Mouse (Mus musculus) hematopoietic stem cell, adult 5-6 weeks (primary cell): ENCODE results near the gene Hist2h4. TPM values are rescaled to one million over a fixed set of nuclear protein-coding genes. Genes with fewer than 3 reads are reported as not detected.

Experiments used
- ATAC-seq, 2 experiments: fragments of 125-278 bp in 1 of 2; replicated peaks in 1 of 2; 2 replicates each; pipeline ENCODE4 v1.8.0; 2016 to 2017; ENCODE audit warnings: inconsistent platforms in 2 of 2, mild to moderate bottlenecking in 2 of 2, moderate number of reproducible peaks in 2 of 2, low read depth in 1 of 2, moderate TSS enrichment in 1 of 2; ENCODE audit not compliant: low FRiP score in 2 of 2, poor library complexity in 2 of 2, severe bottlenecking in 2 of 2, insufficient read depth in 1 of 2, low TSS enrichment in 1 of 2
- total RNA-seq: library from RNA; stranded (forward); fragments of 172-1452, 232-1000 nt; gene quantifications from 2 replicates; pipeline ENCODE4 v1.2.3, GENCODE M21; 2017

Gene Hist2h4
- total RNA-seq, 1 experiment from 2014 or later, result 44.6 TPM

DNA sequence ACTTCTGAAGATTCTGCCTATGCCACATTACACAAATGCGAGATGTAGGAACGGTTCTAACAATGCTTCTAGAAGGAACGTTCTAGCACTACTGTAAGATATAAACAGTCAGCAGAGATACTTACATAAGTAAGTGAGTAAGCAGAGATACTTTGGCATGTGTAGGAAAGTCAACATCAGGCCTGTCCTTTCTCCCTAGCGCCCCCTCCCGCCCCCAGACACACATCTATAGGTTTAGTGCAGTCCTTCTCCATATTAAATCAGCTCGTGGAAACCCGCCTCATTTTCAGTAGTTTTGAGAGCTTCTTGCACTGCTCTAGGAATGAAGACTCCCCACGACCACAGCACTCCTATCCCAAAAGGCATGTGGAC, 14.3 kb upstream of the Hist2h4 start:
- peak; percentile 26 to 47; a peak in 2 of 4 replicates for ATAC-seq

GRCm38 (mm10) chr3:96273591-96274465, 10.7 kb upstream of the Hist2h4 start:
- peak in 1 of 2 experiments; percentile 15; a peak in 1 of 4 replicates for ATAC-seq

GRCm38 (mm10) chr3:96269511-96270474, 6.7 kb upstream of the Hist2h4 start, which contains the start of gene Hist2h2bb:
Gene Hist2h2bb, plus strand, starts transcription at chr3:96269752.
- peak; percentile 91 to 93 for ATAC-seq

DNA sequence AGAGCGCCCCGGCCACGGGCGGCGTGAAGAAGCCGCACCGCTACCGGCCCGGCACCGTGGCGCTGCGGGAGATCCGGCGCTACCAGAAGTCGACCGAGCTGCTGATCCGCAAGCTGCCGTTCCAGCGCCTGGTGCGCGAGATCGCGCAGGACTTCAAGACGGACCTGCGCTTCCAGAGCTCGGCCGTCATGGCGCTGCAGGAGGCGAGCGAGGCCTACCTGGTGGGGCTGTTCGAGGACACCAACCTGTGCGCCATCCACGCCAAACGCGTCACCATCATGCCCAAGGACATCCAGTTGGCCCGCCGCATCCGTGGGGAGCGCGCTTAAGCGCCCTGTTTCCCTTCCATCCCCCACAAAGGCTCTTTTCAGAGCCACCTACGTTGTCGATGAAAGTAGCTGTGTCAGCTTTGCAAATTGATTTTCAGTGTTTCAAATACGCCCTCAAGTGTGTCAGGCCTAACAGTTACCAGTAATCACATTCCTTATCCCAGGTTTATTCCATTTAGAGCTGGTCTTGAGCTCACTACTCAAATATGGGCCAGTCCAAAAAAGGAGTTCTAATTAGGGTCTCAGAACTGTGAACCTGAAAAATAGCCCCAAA, 5.8 kb upstream of the Hist2h4 start:
- peak in 1 of 2 experiments; percentile 15; a peak in 1 of 4 replicates for ATAC-seq

- ATAC-seq, result peak; percentile 44 to 47; a peak in 3 of 4 replicates
These were observed 5.1 kb upstream of the Hist2h4 start, which contains the start of gene Hist2h3b for GRCm38 (mm10) chr3:96268051-96268775. Gene Hist2h3b, plus strand, starts transcription at chr3:96268654.

DNA sequence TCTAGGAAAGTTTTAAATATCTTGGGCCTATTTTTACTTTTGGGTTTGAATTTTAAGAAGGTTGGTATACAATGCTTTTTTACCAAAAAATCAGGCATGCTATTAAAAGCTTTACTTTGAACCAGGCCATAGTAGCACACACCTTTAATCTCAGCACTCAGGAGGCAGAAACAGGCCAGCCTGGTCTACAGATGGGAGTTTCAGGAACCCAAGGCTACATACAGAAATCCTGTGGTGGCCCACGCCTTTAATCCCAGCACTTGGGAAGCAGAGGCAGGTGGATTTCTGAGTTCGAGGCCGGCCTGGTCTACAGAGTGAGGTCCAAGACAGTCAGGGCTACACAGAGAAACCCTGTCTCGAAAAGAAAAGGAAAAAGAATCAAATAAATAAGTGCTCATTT, 4.4 kb upstream of the Hist2h4 start:
- no peak for ATAC-seq

- ATAC-seq, result no peak
These were observed 3.1 kb upstream of the Hist2h4 start for GRCm38 (mm10) chr3:96266132-96266710.

GRCm38 (mm10) chr3:96264404-96264949, 1.4 kb upstream of the Hist2h4 start:
- ATAC-seq, result no peak

- ATAC-seq, result peak; percentile 19 to 27; a peak in 3 of 4 replicates
These were observed 670 bp upstream of the Hist2h4 start for GRCm38 (mm10) chr3:96263558-96264403.

DNA sequence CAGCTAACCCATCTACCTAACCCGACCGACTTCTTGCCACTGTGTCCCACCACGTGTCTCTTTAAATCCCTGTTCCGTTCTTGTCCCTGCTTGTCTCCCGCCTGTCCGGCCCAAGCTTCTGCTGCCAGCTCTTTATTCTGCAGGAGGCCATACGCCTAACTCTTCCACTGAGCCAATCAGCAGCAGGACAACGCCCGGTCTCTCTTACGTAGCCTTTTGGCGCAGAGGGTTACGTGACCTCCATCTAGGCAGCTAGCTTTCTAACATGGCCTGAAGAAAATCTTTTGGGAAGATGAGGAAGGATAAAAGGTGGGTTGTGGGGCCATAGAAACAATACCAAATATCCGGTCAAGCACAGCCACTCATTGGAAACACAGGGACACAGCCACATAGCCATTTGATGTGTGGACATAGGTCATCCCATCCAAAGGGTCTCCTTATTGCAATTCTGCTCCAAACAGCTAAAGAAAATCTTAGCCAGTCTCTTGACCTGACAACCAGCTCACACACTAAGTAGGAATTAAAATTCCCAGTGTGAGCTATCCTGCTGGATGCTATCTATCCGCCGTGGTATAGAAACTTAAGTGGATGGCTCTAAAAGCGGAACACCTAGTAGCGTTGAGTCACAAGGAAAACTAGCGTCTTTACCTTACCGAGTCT, 765 bp downstream of the Hist2h4 start:
- ATAC-seq, result peak; percentile 61 to 70

GRCm38 (mm10) chr3:96261623-96262022, 1.5 kb downstream of the Hist2h4 start:
- ATAC-seq, result no peak

- no peak for ATAC-seq
These were observed 2.9 kb downstream of the Hist2h4 start for GRCm38 (mm10) chr3:96260220-96260619.

DNA sequence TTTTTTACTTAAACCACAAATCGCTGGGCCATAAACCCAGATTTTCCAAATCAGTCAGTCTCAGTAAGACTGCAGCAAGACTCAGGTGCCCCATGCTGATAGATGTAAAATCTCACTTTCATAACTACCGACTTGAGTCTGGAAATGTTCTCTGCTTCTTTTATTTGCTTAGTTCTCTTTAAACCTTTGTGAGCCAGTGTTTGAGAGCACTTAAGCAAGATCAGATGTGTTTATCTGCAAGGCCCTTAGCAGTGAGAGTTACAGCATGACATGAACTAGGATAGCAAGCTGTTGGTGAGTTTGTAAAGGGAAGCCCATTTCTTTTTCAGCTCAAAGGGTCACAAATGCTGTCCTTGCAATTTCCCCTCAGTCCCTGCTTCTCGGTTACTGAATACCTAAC, 5.9 kb downstream of the Hist2h4 start:
- ATAC-seq, result no peak

GRCm38 (mm10) chr3:96255926-96256593, 7.1 kb downstream of the Hist2h4 start:
- ATAC-seq, result no peak
